In the genomic region with DNA sequence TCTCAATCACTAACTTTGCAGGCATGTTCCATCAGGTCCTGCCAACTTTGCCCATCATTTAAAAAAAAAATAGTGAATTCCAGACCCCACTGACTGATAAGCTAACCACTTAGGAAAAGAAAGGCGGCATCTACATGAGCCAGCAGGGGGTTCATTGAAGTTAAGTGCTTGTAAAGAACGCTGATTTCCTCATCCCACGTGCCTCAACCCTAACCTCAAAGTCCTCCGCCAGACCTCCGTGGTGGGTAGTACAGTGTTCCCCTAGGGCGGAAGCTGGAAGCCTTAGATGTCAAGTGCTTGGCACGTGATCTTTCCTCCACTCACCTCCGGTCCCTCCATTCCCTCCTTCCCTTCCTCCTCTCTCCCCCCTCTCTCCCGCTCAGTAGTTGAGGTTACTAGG, we compare ENCODE assay signal across 17 mouse cellular contexts.
A peak's percentile ranks its signal among the peaks of the same experiment; 100 is the strongest.
DNase-seq lines count a peak whose midpoint lies in the region; ATAC-seq and TF ChIP-seq lines count a peak whose summit lies in the region.
"Had no signal": no experiment of that assay in that cellular context is flagged by ENCODE, and none has a peak within 500 bp of the region (broad histone marks: within the 10 kb centered on the region; RNA-seq: fewer than 3 reads in every experiment).

No protein-coding gene starts in this region.

- no peak for TF ChIP-seq POLR2A in ES-Bruce4 (IDR thresholded peaks at IDR 0.05; ENCODE audit: insufficient read depth, low read length)

- H3K27me3 ChIP-seq in lung, embryonic 16.5 days (ENCODE audit: control insufficient read depth, insufficient read depth, low read depth, low read length) = no peaks in the 10 kb centered on the region; the same call in 1 of the 2 replicates
- peaks cover 7% of the 10 kb centered on the region; the same call in 1 of the 2 replicates for H3K27me3 ChIP-seq in ES-Bruce4 (ENCODE audit: control insufficient read depth, insufficient read depth, low read length, poor library complexity, severe bottlenecking)
- H3K27me3 ChIP-seq in hindbrain, embryonic 14.5 days (ENCODE audit: control insufficient read depth, insufficient read depth, low read length) = no peaks in the 10 kb centered on the region
- H3K27me3 ChIP-seq in midbrain, embryonic 14.5 days (ENCODE audit: control insufficient read depth, insufficient read depth, low read length) = no peaks in the 10 kb centered on the region
- H3K27me3 ChIP-seq: forebrain, embryonic 15.5 days; limb, embryonic 15.5 days; neural tube, embryonic 15.5 days had no signal

- H3K36me3 ChIP-seq in lung, embryonic 16.5 days (ENCODE audit: control insufficient read depth, insufficient read depth, low read length) = no peaks in the 10 kb centered on the region
- no peaks in the 10 kb centered on the region for H3K36me3 ChIP-seq in ES-Bruce4 (ENCODE audit: control insufficient read depth, insufficient read depth, low read length, poor library complexity, severe bottlenecking)
- no peaks in the 10 kb centered on the region for H3K36me3 ChIP-seq in hindbrain, embryonic 14.5 days (replicated peaks; ENCODE audit: control insufficient read depth, insufficient read depth)
- no peaks in the 10 kb centered on the region for H3K36me3 ChIP-seq in midbrain, embryonic 14.5 days (ENCODE audit: control insufficient read depth, insufficient read depth, low read length)
- H3K36me3 ChIP-seq: forebrain, embryonic 15.5 days; G1E; limb, embryonic 15.5 days; neural tube, embryonic 15.5 days had no signal

- WGBS in lung, embryonic 16.5 days = 7% methylated on average over 9 of the region's 9 CpGs
- WGBS in hindbrain, embryonic 14.5 days = 13% methylated on average over 9 of the region's 9 CpGs
- WGBS in midbrain, embryonic 14.5 days = 29% methylated on average over 9 of the region's 9 CpGs

- no peak overlapping the region for H3K4me3 ChIP-seq in lung, embryonic 16.5 days (ENCODE audit: low read length)
- no peak overlapping the region for H3K4me3 ChIP-seq in ES-Bruce4 (ENCODE audit: low read depth, low read length)
- no peak overlapping the region for H3K4me3 ChIP-seq in hindbrain, embryonic 14.5 days (replicated peaks; ENCODE audit: low read length)
- H3K4me3 ChIP-seq in midbrain, embryonic 14.5 days (replicated peaks; ENCODE audit: low read depth, low read length) = no peak overlapping the region
- H3K4me3 ChIP-seq: forebrain, embryonic 15.5 days; limb, embryonic 15.5 days; neural tube, embryonic 15.5 days had no signal

- TF ChIP-seq EP300 in ES-Bruce4 (IDR thresholded peaks at IDR 0.05; ENCODE audit: insufficient read depth, low read depth, low read length) = peak; percentile 69; the same call in 1 of the 2 replicates

- no peak for TF ChIP-seq CTCF in ES-Bruce4 (IDR thresholded peaks at IDR 0.05; ENCODE audit: low read depth, low read length)

- peak; percentile 83 for ATAC-seq in lung, embryonic 16.5 days (ENCODE audit: low read depth)
- ATAC-seq in megakaryocyte progenitor cell, adult 5-6 weeks (replicated peaks; ENCODE audit: poor library complexity) = peak; percentile 79
- no peak for ATAC-seq in hindbrain, embryonic 14.5 days (ENCODE audit: low FRiP score)
- ATAC-seq in midbrain, embryonic 14.5 days (ENCODE audit: low FRiP score, low TSS enrichment) = no peak
- ATAC-seq: forebrain, embryonic 15.5 days; hindbrain, embryonic 16.5 days had no signal

- no peaks in the 10 kb centered on the region for H3K4me1 ChIP-seq in lung, embryonic 16.5 days (replicated peaks; ENCODE audit: control insufficient read depth, insufficient read depth, low read length)
- H3K4me1 ChIP-seq in ES-Bruce4 (ENCODE audit: control insufficient read depth, insufficient read depth, low read length) = peaks cover 2% of the 10 kb centered on the region
- no peaks in the 10 kb centered on the region; the same call in 1 of the 2 replicates for H3K4me1 ChIP-seq in hindbrain, embryonic 14.5 days (replicated peaks; ENCODE audit: control insufficient read depth, insufficient read depth, low read length)
- no peaks in the 10 kb centered on the region for H3K4me1 ChIP-seq in midbrain, embryonic 14.5 days (ENCODE audit: control insufficient read depth, insufficient read depth, low read length)
- H3K4me1 ChIP-seq: forebrain, embryonic 15.5 days; limb, embryonic 15.5 days; neural tube, embryonic 15.5 days had no signal

- no peaks in the 10 kb centered on the region for H3K9me3 ChIP-seq in lung, embryonic 16.5 days (ENCODE audit: control insufficient read depth, low read length)
- H3K9me3 ChIP-seq in ES-Bruce4 (replicated peaks; ENCODE audit: control insufficient read depth, insufficient read depth, low read length, poor library complexity, severe bottlenecking) = no peaks in the 10 kb centered on the region
- no peaks in the 10 kb centered on the region for H3K9me3 ChIP-seq in hindbrain, embryonic 14.5 days (ENCODE audit: control insufficient read depth, low read length)
- H3K9me3 ChIP-seq in midbrain, embryonic 14.5 days (ENCODE audit: control insufficient read depth, low read length) = no peaks in the 10 kb centered on the region
- H3K9me3 ChIP-seq: forebrain, embryonic 15.5 days; G1E; limb, embryonic 15.5 days; neural tube, embryonic 15.5 days had no signal

- H3K9ac ChIP-seq in lung, embryonic 16.5 days (ENCODE audit: low read length) = no peak overlapping the region
- H3K9ac ChIP-seq in ES-Bruce4 (ENCODE audit: low read depth, poor library complexity, severe bottlenecking) = no peak overlapping the region
- H3K9ac ChIP-seq in hindbrain, embryonic 14.5 days = no peak overlapping the region
- no peak overlapping the region for H3K9ac ChIP-seq in midbrain, embryonic 14.5 days (replicated peaks; ENCODE audit: low read length)
- H3K9ac ChIP-seq: forebrain, embryonic 15.5 days; limb, embryonic 15.5 days; neural tube, embryonic 15.5 days had no signal

- DNase-seq in lung, postnatal 25 days (ENCODE audit: low spot score) = no peak
- DNase-seq in ZHBTc4 (ENCODE audit: low read depth, low spot score) = peak; percentile 91
- DNase-seq in kidney, adult 11 months = no peak
- DNase-seq in hindbrain, embryonic 14.5 days (ENCODE audit: low spot score) = no peak
- no peak for DNase-seq in midbrain, embryonic 14.5 days
- DNase-seq: adrenal gland, postnatal 36 days; cerebellum, postnatal 14 days; gastrocnemius, postnatal 14 days had no signal

- H3K4me2 ChIP-seq in lung, embryonic 16.5 days (ENCODE audit: low read depth, low read length) = no peak overlapping the region
- no peak overlapping the region for H3K4me2 ChIP-seq in hindbrain, embryonic 14.5 days (replicated peaks)
- no peak overlapping the region for H3K4me2 ChIP-seq in midbrain, embryonic 14.5 days (ENCODE audit: low read length)
- H3K4me2 ChIP-seq: forebrain, embryonic 15.5 days; limb, embryonic 15.5 days; neural tube, embryonic 15.5 days had no signal

- H3K27ac ChIP-seq in lung, embryonic 16.5 days (ENCODE audit: low read length) = no peak overlapping the region
- no peak overlapping the region for H3K27ac ChIP-seq in ES-Bruce4 (ENCODE audit: insufficient read depth, low read length)
- H3K27ac ChIP-seq in hindbrain, embryonic 14.5 days = no peak overlapping the region
- no peak overlapping the region for H3K27ac ChIP-seq in midbrain, embryonic 14.5 days (replicated peaks; ENCODE audit: low read depth, low read length)
- H3K27ac ChIP-seq: forebrain, embryonic 15.5 days; limb, embryonic 15.5 days; macrophage; neural tube, embryonic 15.5 days had no signal

Comparison
In these comparisons a context has a peak if more than half of its experiments do, and no peak if none do; other contexts are left out.
1. ATAC-seq: peak in lung, embryonic 16.5 days (single experiment) and megakaryocyte progenitor cell, adult 5-6 weeks (single experiment); none in hindbrain, embryonic 14.5 days (single experiment) and midbrain, embryonic 14.5 days (single experiment).